Mouse (Mus musculus) lung, adult 2 months (tissue): Measurements from ENCODE around the gene Syap1. TPM values are rescaled to one million over a fixed set of nuclear protein-coding genes. Genes with fewer than 3 reads are reported as not detected.
"Not testable (repeated sequence)": the region's sequence is repeated elsewhere in the genome, so short reads cannot be mapped to it uniquely, and the experiment has no call there.

Source experiments
- DNase-seq: peaks from one replicate; pipeline ENCODE4 v3.0.0; 2022
- H3K4me1 ChIP-seq: fragments of 200-500 bp; 2 replicates; pipeline ENCODE4 v1.6.1; 2011; ENCODE audit warnings: low read length; ENCODE audit not compliant: control insufficient read depth, insufficient read depth
- H3K4me3 ChIP-seq: fragments of 200-500 bp; replicated peaks from 2 replicates; pipeline ENCODE3; 2011; ENCODE audit warnings: low read depth, mild to moderate bottlenecking, control low read depth, low read length; ENCODE audit errors: extremely low read depth
- CTCF ChIP-seq: fragments of 200-500 bp; IDR thresholded peaks from 2 replicates; pipeline ENCODE4 v1.5.1; 2011; ENCODE audit warnings: mild to moderate bottlenecking, low read length, control low read depth; ENCODE audit not compliant: insufficient read depth
- POLR2A ChIP-seq: fragments of 200-500 bp; IDR thresholded peaks from 2 replicates; pipeline ENCODE4 v1.6.1; 2011; ENCODE audit warnings: low read depth, mild to moderate bottlenecking, control low read depth, low read length, borderline replicate concordance; ENCODE audit errors: extremely low read depth
- WGBS: fragments of 180-500 bp; shearing (Covaris S2); methylation state at CpG from one replicate; pipeline ENCODE4 v1.1.7; 2018; 5-methylcytosine and 5-hydroxymethylcytosine counted together
- polyA plus RNA-seq: library from polyadenylated mRNA; depleted of rRNA; stranded (reverse); fragments of >200 nt; gene quantifications from 2 replicates; pipeline ENCODE4 v1.2.3, GENCODE M21; 2012

Gene Syap1
- polyA plus RNA-seq, 1 experiment = 15.6 TPM

DNA sequence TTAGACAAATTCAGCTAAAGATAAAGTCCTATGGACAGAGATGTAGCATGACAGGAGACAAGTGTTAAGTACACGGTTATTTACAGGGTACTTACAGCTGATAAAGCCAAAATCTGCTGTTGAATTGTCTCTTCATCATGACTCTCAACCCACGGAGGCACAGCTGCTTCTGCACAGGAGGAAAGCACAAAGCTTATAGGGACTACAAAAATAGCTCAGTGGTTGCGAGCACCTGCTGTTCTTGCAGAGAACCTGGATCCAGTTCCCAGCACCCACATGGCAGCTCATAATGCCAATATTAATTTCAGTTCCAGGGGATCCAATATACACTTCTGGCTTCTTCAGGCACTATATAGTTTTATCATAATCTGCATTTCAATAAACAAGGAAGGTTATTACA is 10.0 kb downstream of the Syap1 start:
- no peak for DNase-seq
- 79% methylated on average over 3 of the region's 3 CpGs for WGBS
- TF ChIP-seq CTCF = no peak
- TF ChIP-seq POLR2A = no peak

DNA sequence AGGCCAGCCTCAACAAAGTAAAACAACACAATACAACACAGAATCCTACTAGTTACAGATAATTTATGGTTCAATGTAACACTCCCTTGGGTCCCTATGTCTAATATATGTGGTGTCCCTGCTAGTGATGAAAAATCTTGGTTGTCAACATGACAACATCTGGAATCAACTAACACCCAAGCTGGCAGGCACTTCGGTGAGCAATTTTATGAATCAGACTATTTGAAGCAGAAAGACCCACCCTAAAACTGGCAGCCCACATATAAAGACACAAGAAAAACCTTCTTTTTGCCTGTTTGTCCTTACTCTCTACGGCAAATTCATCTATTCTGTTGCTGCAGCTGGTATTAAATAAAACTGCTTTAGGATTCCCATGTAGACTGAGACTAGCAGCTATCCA is 14.5 kb downstream of the Syap1 start:
- DNase-seq = no peak
- 82% methylated on average over 2 of the region's 2 CpGs for WGBS
- H3K4me1 ChIP-seq = no peaks in the 10 kb centered on the region
- TF ChIP-seq POLR2A (no peak), CTCF (no peak)
- H3K4me3 ChIP-seq = no peak overlapping the region

More for the DNA sequence above, 10.0 kb downstream of the Syap1 start:
- Histone ChIP-seq H3K4me3 (no peak overlapping the region), H3K4me1 (no peaks in the 10 kb centered on the region)

DNA sequence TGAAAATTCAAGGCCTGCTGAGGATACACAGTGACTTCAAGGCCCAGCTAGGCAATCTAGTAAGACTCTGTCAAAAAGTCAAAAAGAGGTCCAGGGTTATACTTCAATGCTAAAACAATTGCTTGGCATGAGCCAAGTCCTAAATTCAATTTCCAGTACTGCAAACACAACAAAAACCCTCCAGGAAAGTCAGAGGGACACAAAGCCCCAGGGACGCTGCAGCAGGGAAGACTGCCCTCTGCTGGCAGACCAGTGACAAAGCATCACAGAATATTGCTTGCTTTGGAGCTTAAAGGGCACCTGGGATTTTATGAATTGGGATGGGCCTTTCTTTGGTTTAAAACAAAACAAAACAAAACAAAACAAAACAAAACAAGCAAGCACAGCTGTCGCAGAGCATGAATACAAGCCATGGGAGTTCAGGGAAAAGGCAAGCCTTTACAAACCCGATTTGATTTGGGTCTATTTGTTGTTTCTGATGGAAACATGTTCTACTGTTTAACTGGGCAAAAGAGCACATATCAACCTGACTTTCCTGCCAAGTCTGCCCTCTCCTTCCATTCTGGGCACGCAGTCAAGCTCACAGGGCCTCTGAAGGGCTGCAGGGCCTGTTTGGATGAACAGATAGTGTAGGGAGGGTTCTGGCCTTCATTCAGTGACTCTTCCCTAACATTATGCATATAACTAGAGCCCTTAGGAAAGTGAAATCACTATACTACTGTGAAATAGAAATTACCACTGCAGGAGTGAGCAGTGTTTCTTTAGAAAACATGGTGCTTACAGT is 16.3 kb downstream of the Syap1 start:
- no peak for DNase-seq
- 34% methylated on average over 4 of the region's 4 CpGs for WGBS
- TF ChIP-seq CTCF (peak; percentile 76), POLR2A (no peak)
- no peaks in the 10 kb centered on the region for H3K4me1 ChIP-seq
- H3K4me3 ChIP-seq = no peak overlapping the region

GRCm38 (mm10) chrX:162868294-162868965 is 19.8 kb downstream of the Syap1 start:
- no peak overlapping the region for H3K4me3 ChIP-seq
- TF ChIP-seq CTCF (no peak), POLR2A (no peak)
- no peak for DNase-seq
- no peaks in the 10 kb centered on the region for H3K4me1 ChIP-seq
- WGBS = 62% methylated on average over 3 of the region's 3 CpGs

DNA sequence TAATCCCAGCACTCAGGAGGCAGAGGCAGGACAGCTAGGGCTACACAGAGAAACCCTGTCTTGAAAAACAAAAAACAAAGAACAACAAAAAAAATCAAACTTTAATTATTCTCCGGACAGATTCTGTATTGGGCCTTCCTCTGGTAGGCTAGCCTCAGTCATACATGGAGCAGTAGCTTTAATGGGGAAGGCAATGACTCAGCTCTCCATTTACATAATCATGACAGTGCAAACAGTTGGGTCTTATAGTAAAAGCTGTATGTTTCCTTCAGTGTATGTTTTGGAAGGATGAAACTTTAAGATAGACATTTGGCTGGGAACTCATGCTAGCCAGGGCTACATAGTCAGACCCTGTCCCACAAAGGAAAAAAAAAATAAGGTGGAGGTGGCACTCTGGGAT is 39.6 kb downstream of the Syap1 start:
- DNase-seq = no peak
- no peak for TF ChIP-seq CTCF
- no peak for TF ChIP-seq POLR2A
- no peak overlapping the region for H3K4me3 ChIP-seq
- WGBS = 85% methylated on average over 1 of the region's 1 CpGs
- H3K4me1 ChIP-seq = no peaks in the 10 kb centered on the region

- no peak for DNase-seq
- WGBS = 89% methylated on average over 3 of the region's 3 CpGs
- Histone ChIP-seq H3K4me1 (no peaks in the 10 kb centered on the region), H3K4me3 (no peak overlapping the region)
- TF ChIP-seq POLR2A (no peak), CTCF (no peak)
Observed at GRCm38 (mm10) chrX:162845531-162845930, 42.7 kb downstream of the Syap1 start.

DNA sequence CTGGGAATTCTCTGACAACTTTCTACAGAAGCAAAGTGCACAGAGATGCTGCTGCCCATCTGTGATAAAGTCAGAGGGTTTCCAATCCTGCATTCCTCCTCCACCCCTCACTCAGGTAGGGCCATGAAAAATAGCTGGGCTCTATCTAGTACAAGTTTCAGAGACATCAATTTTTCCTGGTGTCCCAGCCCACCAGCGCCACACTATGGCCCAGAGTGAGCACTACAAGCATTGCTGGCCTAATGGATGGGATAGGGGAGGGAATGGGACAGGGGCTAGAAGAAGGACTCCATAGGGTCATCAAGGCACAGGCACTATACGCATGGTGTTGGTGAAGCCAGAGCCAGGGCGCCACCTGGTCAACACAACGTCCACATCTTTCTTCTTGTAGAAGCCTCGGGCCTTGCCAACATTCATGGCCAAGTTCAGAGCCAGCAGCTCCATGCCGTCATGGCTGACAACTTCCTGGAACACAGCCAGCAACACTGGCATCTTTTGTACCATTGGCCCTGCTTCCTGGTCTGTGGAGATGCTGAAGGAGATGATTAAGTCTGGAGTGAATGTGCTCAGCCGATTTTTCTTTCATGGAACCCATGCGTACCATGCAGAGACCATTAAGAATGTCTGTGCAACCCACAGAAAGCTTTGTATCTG is 43.7 kb downstream of the Syap1 start:
- TF ChIP-seq CTCF (peak; percentile 18; the same call in 1 of the 2 replicates), POLR2A (no peak)
- H3K4me3 ChIP-seq = no peak overlapping the region
- no peak for DNase-seq
- no peaks in the 10 kb centered on the region for H3K4me1 ChIP-seq
- 69% methylated on average over 8 of the region's 8 CpGs for WGBS

GRCm38 (mm10) chrX:162832101-162832500 is 56.1 kb downstream of the Syap1 start:
- DNase-seq = no peak
- Histone ChIP-seq H3K4me3 (no peak overlapping the region), H3K4me1 (0 out of 2 replicates have a peak, but pooled peaks cover 2% of the 10 kb centered on the region)
- 54% methylated on average over 3 of the region's 3 CpGs for WGBS
- TF ChIP-seq POLR2A = no peak
- no peak for TF ChIP-seq CTCF

DNA sequence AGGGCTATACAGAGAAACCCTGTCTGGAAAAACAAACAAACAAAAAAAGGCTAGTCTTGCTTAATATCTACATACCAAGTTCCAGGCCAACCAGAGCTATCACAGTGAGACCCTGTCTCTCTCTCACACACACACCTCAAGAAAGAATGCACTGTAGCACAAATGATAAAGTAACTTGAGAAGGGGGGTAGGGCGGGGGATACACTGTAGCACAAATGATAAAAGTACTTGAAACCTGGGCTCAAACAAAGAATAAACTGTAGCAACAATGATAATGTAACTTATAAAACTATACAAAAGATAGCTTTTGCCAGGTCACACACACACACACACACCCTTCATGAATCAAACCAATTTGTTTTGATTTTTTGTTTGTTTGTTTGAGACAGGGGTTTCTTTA is 56.7 kb downstream of the Syap1 start:
- DNase-seq = no peak
- H3K4me3 ChIP-seq = no peak overlapping the region
- 49% methylated on average over 1 of the region's 1 CpGs for WGBS
- TF ChIP-seq POLR2A (no peak), CTCF (no peak)
- H3K4me1 ChIP-seq = 0 out of 2 replicates have a peak, but pooled peaks cover 2% of the 10 kb centered on the region

DNA sequence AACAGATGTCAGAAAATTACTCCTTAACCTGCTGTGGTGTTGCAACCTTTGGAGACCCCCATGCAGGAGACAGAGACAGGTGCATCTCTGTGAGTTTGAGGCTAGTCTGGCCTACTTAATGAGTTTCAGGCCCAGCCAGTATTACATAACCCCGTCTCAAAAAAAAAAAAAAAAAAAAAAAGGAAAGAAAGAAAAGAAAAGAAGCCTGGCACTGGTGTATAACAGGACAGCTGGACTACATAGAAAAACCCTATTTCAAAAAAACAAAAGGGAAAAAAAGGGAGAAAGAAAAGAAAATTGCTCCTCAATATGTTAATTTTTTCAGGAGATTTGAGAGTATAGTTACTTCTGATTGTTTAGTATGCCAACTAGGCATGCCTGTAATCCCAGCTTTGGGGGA is 57.2 kb downstream of the Syap1 start:
- TF ChIP-seq POLR2A (no peak), CTCF (no peak)
- Histone ChIP-seq H3K4me1 (0 out of 2 replicates have a peak, but pooled peaks cover 2% of the 10 kb centered on the region), H3K4me3 (no peak overlapping the region)
- WGBS = 18% methylated on average over 1 of the region's 1 CpGs
- DNase-seq = no peak

DNA sequence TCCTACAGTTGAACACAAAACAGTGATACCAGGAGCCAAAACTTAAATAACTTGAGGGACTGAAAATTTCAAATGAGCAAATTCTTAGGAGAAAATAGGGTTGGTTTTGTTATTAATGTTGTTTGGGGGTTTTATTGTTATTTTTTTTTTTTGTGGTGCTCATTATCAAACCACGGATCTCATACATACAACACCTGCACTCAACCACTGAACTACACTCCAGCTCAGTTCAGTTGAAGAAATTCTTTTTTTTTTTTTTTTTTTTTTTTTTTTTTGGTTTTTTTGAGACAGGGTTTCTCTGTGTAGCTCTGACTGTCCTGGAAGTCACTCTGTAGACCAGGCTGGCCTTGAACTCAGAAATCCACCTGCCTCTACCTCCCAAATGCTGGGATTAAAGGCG is 57.9 kb downstream of the Syap1 start:
- 54% methylated on average over 2 of the region's 2 CpGs for WGBS
- H3K4me1 ChIP-seq, H3K4me3 ChIP-seq, DNase-seq: not testable (repeated sequence)
